Mouse (Mus musculus) retina, adult 2 months (tissue): ENCODE results near the gene Rpl23.

Experiments used
- DNase-seq: peaks from one replicate; pipeline ENCODE4 v3.0.0-alpha.2; 2012; ENCODE audit warnings: low read depth, low spot score

The Rpl23 gene

DNA sequence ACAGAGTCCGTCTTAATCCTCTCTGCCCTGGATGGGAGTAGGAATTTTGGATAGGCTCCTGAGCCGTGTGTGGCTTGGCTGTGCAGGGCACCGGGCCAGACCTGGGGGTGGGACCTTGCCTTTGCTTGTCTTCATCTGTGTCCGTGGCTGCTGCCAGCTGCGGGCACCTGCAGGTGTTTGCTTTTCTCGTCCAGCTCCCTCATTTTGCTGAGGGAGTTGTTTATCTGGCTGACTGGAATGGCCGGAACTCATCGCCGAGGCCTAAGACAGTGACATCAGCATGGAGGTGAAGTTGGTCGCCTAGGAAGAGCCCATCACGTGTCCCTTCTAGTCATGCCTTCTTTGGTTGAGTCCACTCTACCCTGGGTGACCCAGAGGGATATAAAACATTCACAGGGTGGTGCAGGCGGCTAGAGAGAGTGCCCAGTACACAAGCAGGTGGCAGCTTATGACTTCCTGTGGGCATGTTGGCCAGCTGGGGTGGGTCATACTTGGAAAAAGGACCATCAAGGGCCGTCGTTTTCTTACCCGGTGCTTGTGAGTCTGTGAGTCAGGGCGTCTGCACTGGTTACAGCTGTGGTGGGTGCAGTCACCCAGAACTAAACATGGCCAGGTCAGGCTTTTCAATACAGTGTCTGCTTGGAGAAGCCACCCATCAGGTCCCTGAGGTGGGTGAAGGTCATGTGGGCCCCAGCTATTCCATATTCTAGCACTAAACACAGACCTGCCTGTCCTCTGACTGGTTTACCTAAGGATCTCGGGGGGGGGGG lies 31.7 kb upstream of the Rpl23 start:
- no peak for DNase-seq

DNA sequence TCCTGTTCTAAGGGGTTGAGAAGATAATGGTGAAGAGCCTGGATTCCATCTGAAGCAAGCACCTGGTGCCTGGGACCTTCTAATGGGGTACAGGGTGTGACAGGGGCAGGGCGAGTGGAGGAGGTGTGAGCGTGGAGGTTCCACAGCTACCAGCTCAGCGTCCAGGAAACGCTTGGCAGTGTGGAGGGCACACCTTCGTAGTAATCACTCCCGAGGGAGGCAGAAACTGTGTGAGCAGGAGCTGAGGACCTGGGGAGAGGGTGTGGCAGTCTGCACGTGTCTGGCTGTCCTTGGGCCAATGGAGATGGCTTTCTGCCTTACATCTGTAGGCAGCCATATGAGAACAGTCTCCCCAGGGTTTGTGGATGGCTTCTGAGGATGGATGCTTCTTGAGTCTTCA lies 30.8 kb upstream of the Rpl23 start:
- DNase-seq, result no peak

- no peak for DNase-seq
These were observed 30.3 kb upstream of the Rpl23 start for GRCm38 (mm10) chr11:97812491-97812921.

GRCm38 (mm10) chr11:97811569-97812362 lies 29.5 kb upstream of the Rpl23 start:
- no peak for DNase-seq

GRCm38 (mm10) chr11:97810970-97811369 lies 28.7 kb upstream of the Rpl23 start:
- DNase-seq, result no peak

DNA sequence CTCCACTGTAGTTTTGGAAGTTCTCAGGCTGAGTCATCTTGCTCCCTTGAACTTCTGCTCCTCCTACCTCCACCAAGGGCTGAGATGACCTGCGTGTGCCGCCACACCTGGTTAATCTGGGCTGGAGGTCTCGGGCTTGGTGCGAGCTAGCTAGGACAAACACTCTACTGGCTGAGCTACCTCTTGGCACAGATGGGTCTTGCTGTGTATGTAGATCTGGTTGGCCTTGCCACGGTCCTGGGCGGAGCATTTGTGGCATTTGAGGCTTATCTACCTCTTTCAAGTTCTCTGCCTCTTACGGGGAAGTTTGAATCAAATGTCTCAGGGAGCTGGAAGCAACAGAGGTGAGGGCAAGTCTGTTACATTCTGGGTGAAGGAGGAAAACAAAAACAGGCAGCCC lies 28.1 kb upstream of the Rpl23 start:
- DNase-seq, result no peak

DNA sequence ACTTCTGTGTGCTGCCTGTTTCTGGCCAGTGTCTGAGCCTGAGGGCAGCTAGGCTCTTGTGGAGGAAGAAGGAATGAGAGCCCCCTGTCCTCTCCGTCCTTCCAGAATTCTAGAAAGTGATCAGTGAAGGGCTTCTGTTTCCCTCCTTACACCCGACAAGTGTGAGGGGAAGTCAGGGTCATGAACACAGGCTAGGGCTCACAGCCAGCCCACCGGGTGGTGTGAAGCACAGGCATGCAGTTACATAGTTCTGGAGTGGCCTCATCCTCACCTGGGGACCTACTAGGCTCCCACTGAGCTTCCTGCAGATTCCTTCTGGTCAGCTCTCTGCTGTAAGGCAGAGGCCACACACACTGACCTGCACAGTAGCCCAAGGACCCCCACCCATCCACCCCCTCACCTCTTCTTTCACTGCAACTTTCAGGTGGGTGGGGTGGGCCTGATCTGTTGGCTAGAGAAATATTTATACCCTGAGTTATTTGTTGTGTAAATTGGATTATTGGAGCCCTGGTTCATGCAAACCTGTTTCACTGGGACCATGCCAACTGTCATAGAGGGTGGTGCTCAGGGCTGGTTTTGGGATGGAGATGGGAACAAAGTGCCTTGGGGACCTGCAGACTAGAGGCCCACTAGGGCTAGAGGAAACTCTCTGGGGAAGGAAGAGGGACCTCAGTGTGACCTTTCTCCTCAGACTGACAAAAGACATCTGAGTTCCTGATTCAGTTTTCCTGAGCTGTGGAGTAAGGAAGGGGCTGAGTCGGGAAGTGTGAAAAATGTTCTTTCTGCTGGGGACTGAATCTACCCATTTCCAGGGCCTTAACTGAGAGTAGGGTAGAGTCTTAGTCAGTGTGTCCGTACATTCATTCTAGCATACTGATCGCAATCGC lies 27.2 kb upstream of the Rpl23 start:
- DNase-seq, result no peak

DNA sequence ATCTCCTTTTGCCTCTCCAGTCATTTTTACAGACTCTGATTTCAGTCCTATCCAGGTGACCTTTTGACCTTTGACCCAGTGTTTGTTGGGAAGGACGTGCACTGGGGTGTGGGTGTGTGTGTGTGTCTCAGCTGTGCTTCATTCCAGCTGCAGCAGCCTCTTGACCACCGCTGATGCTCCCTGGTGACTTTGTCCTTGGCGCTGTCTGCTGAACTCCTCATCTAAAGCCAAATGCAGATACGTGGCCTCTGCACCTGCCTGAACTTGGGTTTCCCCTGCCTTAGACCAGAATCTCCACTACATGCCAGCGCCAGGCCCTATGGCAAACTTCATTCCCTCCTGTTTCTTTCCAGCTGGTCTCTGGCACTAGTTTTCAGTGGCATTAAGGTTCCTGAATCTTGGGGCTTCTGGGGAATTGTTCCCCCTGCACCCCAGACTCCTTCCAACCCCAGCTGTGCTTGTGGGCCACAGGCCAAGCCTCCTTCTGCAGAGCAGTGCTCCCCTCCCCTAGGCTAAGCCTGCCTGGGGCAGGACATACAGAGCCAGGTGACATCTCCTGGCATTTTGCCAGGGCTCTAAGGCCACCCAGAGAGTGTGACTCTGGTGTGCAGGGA lies 26.5 kb upstream of the Rpl23 start:
- no peak for DNase-seq

DNA sequence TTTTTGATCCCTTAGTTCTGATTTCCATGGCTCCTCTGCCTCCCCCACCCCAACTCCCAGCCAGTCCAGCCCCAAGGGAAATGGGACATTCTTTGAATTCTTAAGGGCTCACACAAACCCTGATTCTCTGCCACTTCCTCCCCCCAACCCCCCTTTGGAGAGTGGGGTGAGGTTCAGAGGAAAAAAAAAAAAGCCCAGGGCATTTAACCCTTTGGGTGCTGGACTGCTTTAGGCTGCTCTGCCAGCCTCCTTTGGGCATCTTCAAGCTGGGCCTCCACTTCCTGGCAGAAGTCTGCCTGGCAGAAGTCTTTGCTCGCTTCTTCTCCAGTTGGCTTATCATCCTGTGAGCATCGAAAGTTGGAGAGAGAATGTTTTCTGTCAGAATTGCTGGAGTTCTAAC lies 25.9 kb upstream of the Rpl23 start:
- DNase-seq, result no peak

DNA sequence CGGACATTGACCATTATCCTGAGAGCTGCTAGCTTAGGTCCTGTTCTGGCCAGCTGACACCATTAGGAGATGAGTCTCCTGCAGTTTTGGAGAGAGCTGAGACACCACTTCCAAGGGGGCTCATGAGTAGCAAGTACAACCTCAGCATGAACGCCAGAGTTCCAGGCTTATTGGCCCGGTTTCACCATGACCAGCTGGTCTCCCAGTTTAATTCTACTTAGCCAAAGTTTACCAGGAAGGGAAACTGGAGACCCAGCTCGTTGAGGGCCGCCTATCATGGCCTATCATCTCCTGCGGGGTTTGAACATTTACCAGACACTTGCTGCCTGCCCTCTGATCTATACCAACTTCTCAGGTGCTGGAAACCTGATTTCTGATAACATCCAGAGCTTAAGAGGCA lies 25.4 kb upstream of the Rpl23 start:
- no peak for DNase-seq

DNA sequence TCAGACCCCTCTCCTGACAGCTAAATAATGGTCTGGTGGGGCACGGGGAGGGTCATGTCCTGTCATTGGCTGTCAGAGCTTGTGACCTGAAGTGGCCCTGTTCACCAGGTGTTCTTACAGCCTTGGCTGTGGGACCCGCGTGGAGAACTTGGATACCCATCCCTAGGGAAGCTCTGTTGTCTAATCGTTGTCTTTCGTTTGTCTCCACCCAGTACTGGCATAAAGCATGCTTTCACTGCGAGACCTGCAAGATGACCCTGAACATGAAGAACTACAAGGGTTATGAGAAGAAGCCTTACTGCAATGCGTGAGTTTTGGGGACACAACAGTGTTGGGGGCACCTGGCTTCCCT lies 24.4 kb upstream of the Rpl23 start:
- DNase-seq, result no peak

DNA sequence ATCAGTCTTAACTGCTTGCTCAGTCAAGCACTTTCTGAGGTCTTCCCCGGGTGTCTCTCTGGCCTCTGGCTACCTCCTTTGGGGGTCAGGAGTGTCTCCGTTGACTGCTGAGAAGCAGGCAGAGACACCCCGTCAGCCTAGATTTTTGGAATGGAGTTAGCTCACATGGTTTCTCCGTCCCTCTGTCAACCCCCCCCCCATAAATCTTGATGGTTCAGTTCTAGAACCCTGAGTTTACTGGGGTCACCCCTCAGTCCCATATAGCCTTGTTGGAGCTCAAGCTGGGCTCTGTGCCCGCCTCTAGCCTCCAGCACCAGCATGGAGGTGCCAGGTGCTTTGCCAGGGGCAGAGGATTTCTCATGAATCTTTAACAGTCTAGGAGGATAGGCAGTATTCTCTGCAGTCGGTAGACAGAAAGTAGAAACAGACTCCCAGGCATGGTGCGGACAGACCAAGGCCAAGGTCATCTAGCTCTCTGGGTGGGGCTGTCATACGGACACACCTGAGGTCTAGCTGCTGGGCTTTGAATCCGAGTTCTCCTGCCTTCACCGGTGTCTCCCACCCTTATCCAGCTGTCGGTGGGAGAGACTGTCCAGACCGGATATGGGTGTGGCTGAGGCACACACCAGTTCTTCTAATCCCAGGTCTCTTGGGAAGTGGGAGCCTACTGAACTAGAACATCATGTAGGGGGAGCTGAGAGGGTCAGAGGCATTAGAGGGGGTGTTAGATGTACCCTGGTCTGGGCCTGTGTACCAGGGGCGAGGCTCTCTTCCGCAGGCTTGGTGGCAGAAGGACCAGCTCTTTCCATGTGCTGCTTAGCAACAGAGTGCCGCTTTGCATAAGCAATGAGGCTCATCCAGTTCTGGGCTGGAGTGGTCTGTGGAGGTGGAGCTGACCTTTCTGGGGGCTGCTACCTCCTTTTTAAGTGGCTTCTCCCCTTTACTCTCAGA lies 23.7 kb upstream of the Rpl23 start:
- DNase-seq, result no peak

DNA sequence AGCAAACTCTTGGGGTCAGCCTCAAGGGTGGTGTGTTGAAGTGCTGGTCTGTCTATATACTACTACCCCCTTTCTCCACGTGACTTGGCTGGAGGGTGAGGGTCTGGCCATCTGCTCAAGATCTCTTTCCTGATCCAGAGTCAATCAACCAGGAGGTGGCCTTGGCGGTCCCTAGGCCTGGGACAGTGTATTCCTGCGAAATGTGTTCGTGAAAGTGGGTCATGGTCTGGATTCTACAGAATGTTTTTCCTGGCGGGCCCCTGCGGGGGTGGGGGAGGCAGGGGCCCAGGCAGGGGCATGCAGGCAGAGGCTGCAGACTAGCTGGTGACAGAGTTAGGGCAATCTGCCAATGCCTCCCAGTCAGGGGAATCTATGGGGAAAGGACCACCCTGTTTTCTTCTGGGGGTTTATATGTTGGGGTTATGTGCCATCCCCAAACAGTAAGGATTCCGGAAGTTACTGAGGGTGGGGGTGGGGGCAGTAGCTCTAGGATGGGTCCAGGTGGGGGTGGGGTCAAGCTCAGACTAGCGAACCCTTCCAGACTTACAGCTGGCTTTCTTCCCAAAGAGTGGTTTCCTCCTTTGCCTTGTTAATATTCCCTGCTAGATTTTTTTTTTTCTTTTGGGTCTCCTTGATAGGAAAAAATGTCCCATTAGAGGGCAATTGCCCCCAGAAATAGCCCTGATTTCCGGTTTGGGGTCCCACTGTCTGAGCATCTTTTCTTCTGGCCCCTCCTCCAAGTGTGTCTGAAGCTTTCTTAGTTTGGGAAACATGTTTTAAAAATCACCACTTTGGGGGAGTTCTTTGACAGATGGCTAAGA lies 22.8 kb upstream of the Rpl23 start:
- no peak for DNase-seq

DNA sequence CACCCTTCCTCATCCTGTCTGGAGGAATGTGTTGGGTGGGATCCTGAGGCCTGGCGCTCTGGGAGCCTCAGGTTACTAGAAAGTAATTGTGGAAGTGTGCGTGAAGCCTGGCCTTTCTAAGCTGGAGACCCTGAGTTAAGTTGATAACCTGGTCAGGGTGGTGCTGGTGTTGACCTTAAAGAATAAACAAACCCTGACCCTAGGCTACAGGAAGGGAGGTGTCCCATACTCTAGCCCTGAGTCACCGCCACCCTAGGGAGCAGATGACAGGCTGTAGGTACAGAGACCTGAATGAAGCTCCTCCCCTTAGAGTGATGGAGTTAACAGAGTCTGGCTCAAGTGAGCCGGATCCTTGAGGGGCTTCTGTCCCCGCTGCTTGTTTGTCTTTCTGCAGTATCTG lies 21.6 kb upstream of the Rpl23 start:
- DNase-seq, result no peak

DNA sequence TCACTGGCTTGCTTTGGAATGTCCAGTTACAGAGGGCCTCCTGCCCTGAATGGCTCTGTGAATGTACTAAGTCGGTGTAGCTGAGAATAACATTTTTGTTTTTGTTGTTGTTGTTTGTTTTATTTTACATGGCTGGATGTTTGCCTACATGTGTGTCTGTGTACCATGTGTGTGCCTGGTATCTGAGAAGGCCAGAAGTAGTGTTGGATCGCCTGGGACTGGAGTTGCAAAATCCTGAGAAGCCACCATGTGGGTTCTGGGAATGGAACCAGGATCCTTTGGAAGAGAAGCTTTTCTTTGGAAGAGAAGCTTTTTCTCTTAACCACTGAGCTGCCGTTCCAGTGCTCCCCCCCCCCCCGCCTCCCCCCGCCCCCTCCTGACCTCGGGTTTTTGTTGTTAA lies 20.3 kb upstream of the Rpl23 start:
- DNase-seq, result no peak

- DNase-seq, result no peak
These were observed 19.9 kb upstream of the Rpl23 start for GRCm38 (mm10) chr11:97802194-97802470.

DNA sequence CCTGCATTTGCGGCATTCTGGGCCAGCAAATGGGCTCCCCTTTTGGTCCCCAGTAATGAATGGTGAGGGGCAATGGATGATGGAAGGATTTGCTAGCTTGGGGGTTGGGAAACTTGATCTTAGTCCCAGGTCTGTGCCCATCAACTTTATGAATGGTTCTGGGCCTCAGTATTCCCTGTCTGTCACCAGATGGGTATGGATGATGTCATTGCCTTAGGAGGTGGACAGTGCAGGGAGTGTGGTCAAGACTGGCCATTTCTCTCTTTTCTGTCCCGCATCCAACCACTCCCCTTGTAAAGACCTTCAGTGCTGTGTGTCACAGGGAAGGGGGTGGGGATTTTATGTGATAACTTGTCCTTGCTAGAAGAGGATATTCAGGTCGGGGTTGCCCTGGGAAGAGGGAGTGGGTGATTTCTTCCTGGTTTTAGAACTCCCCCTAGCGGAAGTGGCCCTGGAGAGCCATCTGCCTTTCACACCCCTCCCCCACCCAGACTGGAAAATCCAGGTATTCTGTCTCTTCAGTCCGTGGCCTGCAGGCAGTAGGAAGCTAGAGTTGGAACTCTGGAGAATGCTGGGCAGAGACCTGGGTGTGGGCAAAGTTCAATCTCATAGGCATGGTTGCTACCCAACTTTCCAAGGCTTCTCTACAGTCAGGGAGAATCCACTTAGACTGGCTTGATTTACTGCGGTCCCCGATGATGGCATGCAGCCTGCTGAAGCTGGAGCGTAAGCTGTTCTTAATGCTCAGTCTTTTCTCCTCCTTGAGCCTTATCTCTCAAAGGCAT lies 19.4 kb upstream of the Rpl23 start:
- DNase-seq, result no peak

DNA sequence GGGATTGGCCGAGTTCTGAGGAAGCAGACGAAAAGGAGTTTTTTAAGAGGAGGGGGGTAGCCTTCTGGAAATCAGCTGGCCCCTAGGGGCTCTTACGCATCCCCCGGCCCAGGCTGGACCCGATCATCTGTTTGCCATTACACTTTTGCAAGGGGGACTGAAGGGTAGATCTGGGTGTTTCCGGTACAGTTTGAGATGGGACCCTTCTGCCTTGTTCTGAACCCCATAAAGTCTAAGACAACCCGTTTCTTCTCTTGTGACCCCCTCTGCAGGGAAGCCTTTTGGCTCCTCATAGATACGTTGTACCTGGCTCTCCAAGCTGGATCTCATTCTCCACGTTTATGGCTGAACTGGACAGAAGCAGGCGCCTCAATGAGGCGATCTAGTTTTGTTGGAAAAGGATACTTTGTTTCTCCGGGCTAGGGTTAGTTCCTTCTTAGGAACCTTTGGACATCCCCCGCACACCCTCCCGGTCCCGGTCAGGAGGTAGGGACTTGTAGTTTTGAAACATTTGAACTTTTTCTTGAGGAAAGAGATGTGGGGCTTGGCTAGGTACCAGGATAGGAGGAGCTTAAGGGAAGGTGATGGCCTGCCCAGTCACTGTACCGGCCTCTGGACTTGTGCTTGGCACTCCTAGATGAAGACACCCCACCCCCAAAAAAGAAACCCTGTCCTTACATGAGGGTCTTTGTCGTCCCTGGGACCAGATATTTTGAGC lies 18.6 kb upstream of the Rpl23 start:
- no peak for DNase-seq
